In genomic region chr5:131805277-131805676, GRCm38 (mm10) we compare ENCODE assay signal across 17 mouse cellular contexts.
DNase-seq lines count a peak whose midpoint lies in the region; ATAC-seq lines count a peak whose summit lies in the region.
"Had no signal": no experiment of that assay in that cellular context is flagged by ENCODE, and none has a peak within 500 bp of the region (broad histone marks: within the 10 kb centered on the region; RNA-seq: fewer than 3 reads in every experiment).

No protein-coding gene starts in this region.

- H3K4me3 ChIP-seq in forebrain, embryonic 13.5 days: no peak overlapping the region
- no peak overlapping the region for H3K4me3 ChIP-seq in forebrain, embryonic 11.5 days (ENCODE audit: low read depth, low read length)
- H3K4me3 ChIP-seq in neural tube, embryonic 13.5 days: no peak overlapping the region
- H3K4me3 ChIP-seq: erythroblast, embryonic 14.5 days; heart, adult 2 months; stomach, embryonic 15.5 days had no signal

- WGBS in forebrain, embryonic 13.5 days: 57% methylated on average over 4 of the region's 4 CpGs
- WGBS in forebrain, embryonic 11.5 days: 91% methylated on average over 4 of the region's 4 CpGs
- WGBS in neural tube, embryonic 13.5 days: 71% methylated on average over 4 of the region's 4 CpGs

- H3K9me3 ChIP-seq in forebrain, embryonic 13.5 days (replicated peaks): no peaks in the 10 kb centered on the region
- H3K9me3 ChIP-seq in forebrain, embryonic 11.5 days (ENCODE audit: control insufficient read depth, low read length): no peaks in the 10 kb centered on the region
- H3K9me3 ChIP-seq in neural tube, embryonic 13.5 days: no peaks in the 10 kb centered on the region
- H3K9me3 ChIP-seq: stomach, embryonic 15.5 days had no signal

- no peak for DNase-seq in forebrain, embryonic 11.5 days (ENCODE audit: low spot score)
- peak; percentile 22 for DNase-seq in kidney, postnatal 10 days
- DNase-seq in kidney, adult 9 months: no peak
- no peak for DNase-seq in neural tube, embryonic 10.5 days (ENCODE audit: extremely low spot score, low spot score)
- DNase-seq in ovary, postnatal 14 days (ENCODE audit: low spot score): no peak
- DNase-seq: adrenal gland, postnatal 25 days; cerebellum, postnatal 14 days; heart, adult 2 months; spleen, adult 18-20 months; thymus, postnatal 14 days had no signal

- no peaks in the 10 kb centered on the region for H3K36me3 ChIP-seq in forebrain, embryonic 13.5 days (ENCODE audit: poor library complexity, severe bottlenecking)
- H3K36me3 ChIP-seq in forebrain, embryonic 11.5 days (ENCODE audit: control insufficient read depth, insufficient read depth, low read length): no peaks in the 10 kb centered on the region
- no peaks in the 10 kb centered on the region for H3K36me3 ChIP-seq in neural tube, embryonic 13.5 days
- H3K36me3 ChIP-seq: stomach, embryonic 15.5 days had no signal

- no peak overlapping the region for H3K9ac ChIP-seq in forebrain, embryonic 13.5 days
- no peak overlapping the region for H3K9ac ChIP-seq in forebrain, embryonic 11.5 days (ENCODE audit: low read length)
- no peak overlapping the region for H3K9ac ChIP-seq in neural tube, embryonic 13.5 days
- H3K9ac ChIP-seq: stomach, embryonic 15.5 days had no signal

- peaks cover 54% of the 10 kb centered on the region for H3K4me1 ChIP-seq in forebrain, embryonic 13.5 days
- peaks cover 7% of the 10 kb centered on the region; the same call in 1 of the 2 replicates for H3K4me1 ChIP-seq in forebrain, embryonic 11.5 days (replicated peaks; ENCODE audit: control insufficient read depth, insufficient read depth, low read length)
- peaks cover 42% of the 10 kb centered on the region for H3K4me1 ChIP-seq in neural tube, embryonic 13.5 days (replicated peaks)
- H3K4me1 ChIP-seq: stomach, embryonic 15.5 days had no signal

- no peak overlapping the region for H3K4me2 ChIP-seq in forebrain, embryonic 13.5 days
- no peak overlapping the region for H3K4me2 ChIP-seq in forebrain, embryonic 11.5 days (ENCODE audit: low read depth, low read length, severe bottlenecking)
- no peak overlapping the region for H3K4me2 ChIP-seq in neural tube, embryonic 13.5 days
- H3K4me2 ChIP-seq: stomach, embryonic 15.5 days had no signal

- H3K27ac ChIP-seq in forebrain, embryonic 13.5 days: peak overlapping the region; percentile 36; the same call in 1 of the 2 replicates
- no peak overlapping the region for H3K27ac ChIP-seq in forebrain, embryonic 11.5 days (ENCODE audit: low read depth, low read length)
- H3K27ac ChIP-seq in neural tube, embryonic 13.5 days (replicated peaks): 0 out of 2 replicates have a peak overlapping the region, but pooled peaks have one; percentile 7
- H3K27ac ChIP-seq: heart, adult 2 months; stomach, embryonic 15.5 days had no signal

- ATAC-seq in forebrain, embryonic 13.5 days: no peak
- no peak for ATAC-seq in forebrain, embryonic 11.5 days (replicated peaks; ENCODE audit: low FRiP score)
- ATAC-seq in neural tube, embryonic 13.5 days (ENCODE audit: low read depth): no peak
- ATAC-seq in megakaryocyte, adult 5-6 weeks (ENCODE audit: poor library complexity, severe bottlenecking): no peak
- ATAC-seq: inflammation-experienced regulatory T-cells, adult 6 months had no signal

- H3K27me3 ChIP-seq in forebrain, embryonic 13.5 days: no peaks in the 10 kb centered on the region
- H3K27me3 ChIP-seq in forebrain, embryonic 11.5 days (ENCODE audit: control insufficient read depth, insufficient read depth, low read length): no peaks in the 10 kb centered on the region
- no peaks in the 10 kb centered on the region for H3K27me3 ChIP-seq in neural tube, embryonic 13.5 days
- H3K27me3 ChIP-seq: CH12.LX; stomach, embryonic 15.5 days had no signal
